Mouse (Mus musculus) forebrain, embryonic 11.5 days (tissue): ENCODE measurements around the gene Junb. TPM values are rescaled to one million over a fixed set of nuclear protein-coding genes. Genes with fewer than 3 reads are reported as not detected.
A peak's percentile ranks its signal among the peaks of the same experiment; 100 is the strongest.

Experiments used
- ATAC-seq: fragments of 200-750 bp; cut with Nextera tagmentation; replicated peaks from 2 replicates; pipeline ENCODE4 v1.8.0; 2017; ENCODE audit warnings: moderate TSS enrichment; ENCODE audit not compliant: low FRiP score
- DNase-seq: peaks from one replicate; pipeline ENCODE4 v3.0.0-alpha.2; 2017; ENCODE audit warnings: low spot score
- H3K27ac ChIP-seq: fragments of 300-500 bp; sonication (generic); 2 replicates; pipeline ENCODE4 v1.5.1; 2014; ENCODE audit warnings: low read depth, low read length
- H3K27me3 ChIP-seq: fragments of 300-500 bp; sonication (generic); 2 replicates; pipeline ENCODE4 v1.6.1; 2014; ENCODE audit warnings: mild to moderate bottlenecking, low read length, mixed read lengths; ENCODE audit not compliant: control insufficient read depth, insufficient read depth
- H3K36me3 ChIP-seq: fragments of 300-500 bp; sonication (generic); 2 replicates; pipeline ENCODE4 v1.6.1; 2014; ENCODE audit warnings: mild to moderate bottlenecking, low read length, moderate library complexity, mixed read lengths; ENCODE audit not compliant: control insufficient read depth, insufficient read depth
- H3K4me1 ChIP-seq: fragments of 300-500 bp; sonication (generic); replicated peaks from 2 replicates; pipeline ENCODE4 v1.6.1; 2014; ENCODE audit warnings: low read length, mixed read lengths; ENCODE audit not compliant: control insufficient read depth, insufficient read depth
- H3K4me2 ChIP-seq: fragments of 300-500 bp; sonication (generic); 2 replicates; pipeline ENCODE4 v1.6.1; 2014; ENCODE audit warnings: low read depth, mild to moderate bottlenecking, low read length, moderate library complexity, mixed read lengths; ENCODE audit not compliant: severe bottlenecking
- H3K4me3 ChIP-seq: fragments of 300-500 bp; sonication (generic); 2 replicates; pipeline ENCODE4 v1.5.1; 2014; ENCODE audit warnings: low read depth, low read length
- H3K9ac ChIP-seq: fragments of 300-500 bp; sonication (generic); 2 replicates; pipeline ENCODE4 v1.6.1; 2014; ENCODE audit warnings: low read length
- H3K9me3 ChIP-seq: fragments of 300-500 bp; sonication (generic); 2 replicates; pipeline ENCODE4 v1.6.1; 2016; ENCODE audit warnings: low read length, mixed read lengths; ENCODE audit not compliant: control insufficient read depth
- WGBS: fragments of 180-500 bp; shearing (Covaris S2); extraction: QIAGEN DNeasy Blood & Tissue Kit; methylation state at CpG from one replicate; pipeline ENCODE4 v1.1.7; 2014; 5-methylcytosine and 5-hydroxymethylcytosine counted together
- polyA plus RNA-seq: library from polyadenylated mRNA; unstranded; fragments of >200 nt; fragmentation: Nextera tagmentation; extraction: Ambion mirVana; gene quantifications from 2 replicates; pipeline ENCODE4 v1.2.1, GENCODE M21; 2014

Junb gene
- polyA plus RNA-seq, 1 experiment from 2014 or later, result 5.2 TPM

DNA sequence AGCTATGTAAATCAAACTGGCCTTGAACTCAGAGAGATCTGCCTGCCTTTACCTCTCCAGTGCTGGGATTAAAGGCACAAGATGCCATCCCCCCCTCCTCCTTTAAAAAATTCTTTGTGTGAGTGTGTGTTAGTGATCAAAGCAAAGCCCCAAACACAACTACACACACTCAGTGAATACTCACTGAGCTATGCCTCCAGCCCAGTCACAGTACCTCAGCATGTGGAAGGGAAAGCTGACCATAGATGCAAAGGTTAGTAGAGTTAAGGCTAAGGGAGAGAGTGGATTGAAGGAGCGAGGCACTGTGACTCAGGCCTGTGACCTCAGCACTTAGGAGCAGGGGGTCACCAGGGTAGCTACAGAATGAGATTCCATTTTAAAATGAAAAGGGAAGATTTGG lies 5.4 kb downstream of the Junb start:
- H3K27ac ChIP-seq, result no peak overlapping the region
- peaks cover 11% of the 10 kb centered on the region; the same call in 1 of the 2 replicates for H3K36me3 ChIP-seq
- H3K9me3 ChIP-seq, result no peaks in the 10 kb centered on the region
- H3K4me1 ChIP-seq, result peaks cover 21% of the 10 kb centered on the region; the same call in 1 of the 2 replicates
- ATAC-seq, result no peak
- peaks cover 13% of the 10 kb centered on the region for H3K27me3 ChIP-seq
- no peak overlapping the region for H3K9ac ChIP-seq
- no peak overlapping the region for H3K4me2 ChIP-seq
- no peak for DNase-seq
- no peak overlapping the region for H3K4me3 ChIP-seq
- WGBS, result 88% methylated on average over 1 of the region's 1 CpGs

DNA sequence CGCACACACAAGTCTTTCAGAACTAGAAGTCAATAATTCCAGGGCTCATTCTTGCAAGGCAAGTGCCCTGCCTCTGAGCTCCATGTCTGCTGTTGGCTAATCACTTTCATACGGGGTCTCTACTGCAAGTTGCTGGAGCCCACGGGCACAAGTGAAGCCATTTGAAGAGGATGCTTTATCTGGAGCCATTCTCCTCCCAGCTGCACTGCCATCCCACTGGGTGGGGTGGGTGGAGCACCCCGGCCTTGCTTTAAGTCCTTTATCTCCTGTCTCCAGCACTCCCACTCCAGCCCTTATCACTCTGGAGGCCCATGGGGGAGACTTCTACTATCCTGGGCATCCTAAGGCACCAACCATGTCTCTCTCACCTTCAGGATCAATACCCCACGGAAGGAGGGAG lies 7.6 kb downstream of the Junb start:
- Histone ChIP-seq H3K4me2 (peak overlapping the region; percentile 60), H3K9me3 (no peaks in the 10 kb centered on the region), H3K36me3 (peaks cover 11% of the 10 kb centered on the region; the same call in 1 of the 2 replicates), H3K27me3 (no peaks in the 10 kb centered on the region), H3K4me3 (peak overlapping the region; percentile 71), H3K27ac (no peak overlapping the region), H3K9ac (peak overlapping the region; percentile 97), H3K4me1 (peaks cover 9% of the 10 kb centered on the region; the same call in 1 of the 2 replicates)
- ATAC-seq (no peak), DNase-seq (no peak)
- WGBS, result 79% methylated on average over 5 of the region's 5 CpGs

DNA sequence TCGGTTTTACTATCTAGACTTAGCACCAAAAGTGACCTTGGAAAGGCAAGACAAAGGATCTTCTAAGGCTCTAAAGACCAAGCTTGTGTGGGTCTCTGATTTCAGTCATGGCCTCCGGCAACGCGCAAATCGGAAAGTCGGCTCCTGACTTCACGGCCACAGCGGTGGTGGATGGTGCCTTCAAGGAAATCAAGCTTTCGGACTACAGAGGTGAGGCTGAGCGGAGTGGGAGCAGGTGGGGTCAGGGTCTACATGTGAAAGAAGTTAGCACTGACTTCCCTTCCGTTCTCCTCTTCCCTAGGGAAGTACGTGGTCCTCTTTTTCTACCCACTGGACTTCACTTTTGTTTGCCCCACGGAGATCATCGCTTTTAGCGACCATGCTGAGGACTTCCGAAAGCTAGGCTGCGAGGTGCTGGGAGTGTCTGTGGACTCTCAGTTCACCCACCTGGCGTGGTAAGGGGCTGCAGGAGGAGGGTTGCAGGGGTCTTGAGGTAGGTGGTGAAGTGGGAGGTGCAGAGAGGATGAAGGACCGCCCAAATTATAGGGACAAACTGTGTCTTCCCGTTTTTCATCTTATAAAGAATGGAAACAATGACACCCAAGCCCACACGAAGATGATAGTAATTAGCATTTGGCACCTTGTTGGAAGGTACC lies 8.3 kb downstream of the Junb start:
- peak overlapping the region; percentile 71 for H3K4me3 ChIP-seq
- H3K27ac ChIP-seq, result peak overlapping the region; percentile 71
- peaks cover 9% of the 10 kb centered on the region for H3K4me1 ChIP-seq
- H3K9me3 ChIP-seq, result no peaks in the 10 kb centered on the region
- 12% methylated on average over 21 of the region's 21 CpGs for WGBS
- ATAC-seq, result no peak
- no peaks in the 10 kb centered on the region for H3K27me3 ChIP-seq
- peaks cover 11% of the 10 kb centered on the region; the same call in 1 of the 2 replicates for H3K36me3 ChIP-seq
- DNase-seq, result no peak
- peak overlapping the region; percentile 97 for H3K9ac ChIP-seq
- H3K4me2 ChIP-seq, result peak overlapping the region; percentile 60

DNA sequence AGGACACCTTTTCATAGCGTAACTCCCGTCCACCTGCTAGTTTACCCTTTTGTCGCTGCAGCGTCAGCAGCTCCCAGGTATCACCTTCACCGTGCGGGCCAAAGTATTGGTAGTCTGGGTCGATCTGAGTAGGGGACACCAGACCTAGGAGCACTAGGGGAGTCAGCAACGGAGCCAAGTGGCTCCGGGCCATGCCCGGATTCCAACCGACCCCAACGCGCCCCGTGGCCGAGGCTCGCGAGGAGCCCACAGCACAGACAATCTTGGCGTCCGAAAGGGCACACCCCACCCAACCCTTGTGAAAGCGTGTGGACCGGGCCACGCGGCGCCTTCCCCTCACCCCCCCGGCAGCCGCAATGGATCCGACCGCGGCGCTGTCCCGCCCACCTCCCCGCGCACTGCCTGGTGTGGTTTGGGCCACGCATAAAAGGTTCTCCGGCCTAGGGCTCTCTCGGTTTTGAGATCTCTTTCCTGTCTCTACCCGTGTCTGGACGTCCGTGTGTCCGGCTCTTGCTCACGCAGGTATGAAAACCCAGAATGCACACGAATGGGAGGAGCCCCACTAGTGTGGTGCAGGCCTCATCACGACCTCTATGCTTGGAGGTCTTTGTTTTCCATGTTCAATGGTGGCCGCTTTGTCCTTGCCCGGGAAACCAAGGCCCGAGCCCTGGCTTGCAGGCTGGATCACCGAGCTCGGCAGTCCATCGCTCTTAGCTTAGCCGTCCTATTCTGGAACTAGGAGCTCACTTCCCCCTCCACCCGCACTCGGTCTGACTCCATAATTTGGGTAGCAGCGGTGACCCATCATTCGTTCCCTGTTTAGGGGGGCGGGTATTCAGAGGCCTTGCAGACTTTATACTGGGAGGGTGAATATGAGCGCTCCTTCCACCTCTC lies 9.0 kb downstream of the Junb start, which contains the start of the genes Gm49661, Prdx2 and Rnaseh2a:
Gene Gm49661 (minus strand): TSS at position 193 of the 894 bp plus-strand sequence.
Gene Prdx2 (plus strand): TSS at position 347 of the 894 bp plus-strand sequence.
Gene Rnaseh2a (minus strand): TSS at position 527 of the 894 bp plus-strand sequence.
- peaks cover 14% of the 10 kb centered on the region for H3K4me1 ChIP-seq
- WGBS, result 0% methylated on average over 56 of the region's 56 CpGs

DNA sequence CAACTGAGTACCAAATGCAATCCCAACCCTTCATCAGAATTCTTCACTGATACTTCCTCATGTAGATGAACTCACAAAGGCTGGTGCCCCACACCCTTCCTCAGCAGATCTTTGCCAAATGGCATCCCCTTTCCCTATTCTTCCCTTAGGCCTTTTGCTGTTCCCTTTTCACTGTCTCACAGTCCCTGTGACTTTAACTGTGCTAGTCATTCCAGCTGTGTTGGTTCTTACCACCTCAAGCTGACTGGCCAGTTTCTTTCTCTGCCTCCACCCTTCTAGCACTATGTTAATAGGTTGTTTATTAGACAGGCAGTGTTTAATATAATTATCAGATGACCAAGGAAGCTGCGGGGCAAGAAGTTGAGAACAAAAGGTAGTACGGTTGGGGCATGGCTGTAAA lies 9.9 kb downstream of the Junb start:
- Histone ChIP-seq H3K27me3 (no peaks in the 10 kb centered on the region), H3K9ac (peak overlapping the region; percentile 97), H3K27ac (0 out of 2 replicates have a peak overlapping the region, but pooled peaks have one; percentile 27), H3K4me3 (peak overlapping the region; percentile 71), H3K4me2 (peak overlapping the region; percentile 60), H3K4me1 (peaks cover 14% of the 10 kb centered on the region), H3K9me3 (no peaks in the 10 kb centered on the region), H3K36me3 (peaks cover 11% of the 10 kb centered on the region; the same call in 1 of the 2 replicates)
- no peak for ATAC-seq
- no peak for DNase-seq
- whole genome bisulfite sequencing, result 24% methylated on average over 2 of the region's 2 CpGs

More for the DNA sequence above, 9.0 kb downstream of the Junb start, which contains the start of the genes Gm49661, Prdx2 and Rnaseh2a:
- H3K27me3 ChIP-seq, result no peaks in the 10 kb centered on the region
- H3K36me3 ChIP-seq, result peaks cover 11% of the 10 kb centered on the region; the same call in 1 of the 2 replicates
- peak; percentile 74 for ATAC-seq
- H3K4me2 ChIP-seq, result peak within 1 kb of the TSS; percentile 60
- H3K9me3 ChIP-seq, result no peaks in the 10 kb centered on the region
- peak; percentile 93 for DNase-seq
- H3K27ac ChIP-seq, result peak within 1 kb of the TSS; percentile 71
- H3K9ac ChIP-seq, result peak within 1 kb of the TSS; percentile 97
- H3K4me3 ChIP-seq, result peak within 1 kb of the TSS; percentile 71

DNA sequence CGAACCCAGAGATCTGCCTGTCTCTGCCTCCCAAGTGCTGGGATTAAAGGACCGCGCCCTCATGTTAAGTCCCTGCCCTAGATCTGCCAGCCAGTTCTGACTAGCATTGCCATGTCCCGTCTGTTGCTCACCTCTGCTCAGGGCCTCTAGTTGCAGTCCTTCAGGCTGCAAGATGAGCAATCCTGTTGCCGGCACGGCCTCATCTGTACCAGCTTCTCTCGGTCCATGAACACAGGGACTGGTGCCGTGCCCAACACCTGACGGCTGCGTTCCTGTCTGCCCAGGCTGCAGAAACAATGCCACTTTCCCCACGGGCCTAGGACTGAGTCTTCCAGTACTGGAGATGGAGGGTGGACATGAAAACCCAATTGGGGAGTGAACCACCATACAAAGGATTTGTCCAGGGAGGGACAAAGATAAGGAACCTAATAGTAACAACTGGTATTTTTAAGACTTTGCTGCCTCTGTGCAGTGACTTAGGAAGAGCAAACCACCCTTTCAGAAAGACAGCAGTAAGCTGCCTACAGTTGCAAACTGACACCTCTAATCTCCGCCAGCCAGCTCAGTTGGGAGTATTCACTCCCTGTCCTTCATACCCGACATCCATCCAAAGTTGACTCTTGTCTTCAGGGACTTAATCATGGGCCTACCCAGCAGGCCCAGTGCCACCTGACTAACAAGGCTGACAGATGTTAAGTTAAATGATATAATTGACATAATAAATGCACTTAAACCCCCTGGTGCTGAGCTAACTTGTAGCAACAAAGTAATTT lies 10.8 kb downstream of the Junb start:
- Histone ChIP-seq H3K4me2 (no peak overlapping the region), H3K9ac (no peak overlapping the region), H3K36me3 (peaks cover 8% of the 10 kb centered on the region; the same call in 1 of the 2 replicates), H3K27ac (no peak overlapping the region), H3K4me1 (peaks cover 14% of the 10 kb centered on the region), H3K9me3 (no peaks in the 10 kb centered on the region), H3K4me3 (no peak overlapping the region), H3K27me3 (no peaks in the 10 kb centered on the region)
- 87% methylated on average over 13 of the region's 13 CpGs for WGBS
- DNase-seq (no peak), ATAC-seq (no peak)

DNA sequence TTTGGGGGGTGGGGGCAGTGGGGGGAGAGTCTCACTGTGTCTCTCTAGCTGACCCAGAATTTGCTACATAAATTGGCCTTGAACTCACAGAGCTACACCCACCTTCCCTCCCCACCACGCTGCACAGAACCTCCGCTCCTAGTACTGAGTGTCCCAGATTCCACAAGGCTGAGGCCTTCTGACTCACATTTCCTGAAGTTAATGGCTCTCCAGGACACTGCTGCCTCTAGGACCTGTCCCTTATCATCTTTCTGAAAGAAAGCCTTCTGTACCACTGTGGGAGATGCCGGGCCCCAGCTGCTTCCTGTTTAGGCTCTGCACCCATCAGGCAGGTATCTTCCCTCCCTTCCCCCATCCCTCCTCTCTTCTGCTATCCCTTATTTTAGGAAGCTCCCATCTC lies 11.9 kb downstream of the Junb start:
- WGBS, result 60% methylated on average over 3 of the region's 3 CpGs
- no peak overlapping the region for H3K27ac ChIP-seq
- H3K9ac ChIP-seq, result no peak overlapping the region
- peaks cover 14% of the 10 kb centered on the region for H3K4me1 ChIP-seq
- no peak overlapping the region for H3K4me3 ChIP-seq
- ATAC-seq (no peak), DNase-seq (no peak)
- H3K36me3 ChIP-seq, result peaks cover 1% of the 10 kb centered on the region; the same call in 1 of the 2 replicates
- H3K27me3 ChIP-seq, result no peaks in the 10 kb centered on the region
- no peak overlapping the region for H3K4me2 ChIP-seq
- no peaks in the 10 kb centered on the region for H3K9me3 ChIP-seq
